ENCODE assay signal across 33 mouse cellular contexts in genomic region chr7:24983396-24983795, GRCm38 (mm10). TPM values are rescaled to one million over a fixed set of nuclear protein-coding genes. Genes with fewer than 3 reads are reported as not detected.
"Had no signal": no experiment of that assay in that cellular context is flagged by ENCODE, and none has a peak within 500 bp of the region (broad histone marks: within the 10 kb centered on the region; RNA-seq: fewer than 3 reads in every experiment).

No protein-coding gene starts in this region.

- H3K4me1 ChIP-seq: heart, embryonic 13.5 days; heart, embryonic 15.5 days; hindbrain, embryonic 13.5 days; hindbrain, embryonic 15.5 days; kidney, embryonic 15.5 days; limb, embryonic 13.5 days; limb, embryonic 15.5 days; liver, embryonic 12.5 days had no signal

- H3K9ac ChIP-seq: heart, embryonic 13.5 days; heart, embryonic 15.5 days; hindbrain, embryonic 13.5 days; hindbrain, embryonic 15.5 days; kidney, embryonic 15.5 days; limb, embryonic 13.5 days; limb, embryonic 15.5 days; liver, embryonic 12.5 days; liver, embryonic 14.5 days had no signal

- DNase-seq: gastrocnemius, postnatal 14 days; gastrocnemius, postnatal 36 days; heart, adult 11 months; heart, adult 2 months; heart, postnatal 14 days; heart, postnatal 36 days; kidney, adult 11 months; kidney, adult 2 months; kidney, adult 9 months; kidney, postnatal 25 days; kidney, postnatal 4 days; left cerebral cortex, postnatal 4 days; lung, adult 18-20 months had no signal

- H3K4me3 ChIP-seq: heart, adult 2 months; heart, embryonic 13.5 days; heart, embryonic 15.5 days; hindbrain, embryonic 13.5 days; hindbrain, embryonic 15.5 days; kidney, embryonic 15.5 days; layer of hippocampus, adult 2 months; limb, embryonic 13.5 days; limb, embryonic 15.5 days; liver, embryonic 12.5 days had no signal

- H3K9me3 ChIP-seq: heart, embryonic 13.5 days; heart, embryonic 15.5 days; hindbrain, embryonic 13.5 days; hindbrain, embryonic 15.5 days; kidney, embryonic 15.5 days; limb, embryonic 13.5 days; limb, embryonic 15.5 days; liver, embryonic 12.5 days had no signal

- H3K36me3 ChIP-seq: heart, embryonic 13.5 days; heart, embryonic 15.5 days; kidney, embryonic 15.5 days; limb, embryonic 13.5 days; limb, embryonic 15.5 days; liver, embryonic 12.5 days had no signal

- H3K27ac ChIP-seq: heart, adult 2 months; heart, embryonic 13.5 days; heart, embryonic 15.5 days; hindbrain, embryonic 13.5 days; hindbrain, embryonic 15.5 days; hindbrain, postnatal 0 days; kidney, embryonic 15.5 days; kidney, postnatal 0 days; layer of hippocampus, adult 2 months; limb, embryonic 13.5 days; limb, embryonic 15.5 days; liver, embryonic 12.5 days; liver, embryonic 14.5 days had no signal

RNA-seq across cellular contexts. Expression of gene Gm4881, which starts 39.1 kb away (rescaled TPM):
- total RNA-seq: gastrocnemius, adult 8-10 months; gastrocnemius, postnatal 14 days; gastrocnemius, postnatal 36 days; heart, adult 2 months; heart, postnatal 14 days; heart, postnatal 36 days; hematopoietic stem cell, adult 5-6 weeks; layer of hippocampus, adult 2 months; layer of hippocampus, postnatal 10 days; layer of hippocampus, postnatal 25 days; left cerebral cortex, adult 8-10 months; left cerebral cortex, postnatal 10 days; left cerebral cortex, postnatal 25 days; left cerebral cortex, postnatal 4 days; liver, adult 2 months had no signal
